Mouse (Mus musculus) liver, adult 2 months (tissue): ENCODE results near the gene Aagab. TPM values are rescaled to one million over a fixed set of nuclear protein-coding genes. Genes with fewer than 3 reads are reported as not detected.

Experiments used
- DNase-seq: peaks from one replicate; pipeline ENCODE4 v3.0.0-alpha.2; 2011; ENCODE audit warnings: low read depth, low spot score; ENCODE audit errors: extremely low read depth
- H3K27ac ChIP-seq: fragments of 200-500 bp; replicated peaks from 2 replicates; pipeline ENCODE4 v1.5.1; 2012; ENCODE audit warnings: low read depth, mild to moderate bottlenecking, control low read depth, inconsistent platforms, low read length; ENCODE audit not compliant: insufficient read depth
- H3K27me3 ChIP-seq: fragments of 200-500 bp; 2 replicates; pipeline ENCODE4 v1.6.1; 2012; ENCODE audit warnings: mild to moderate bottlenecking, moderate library complexity, low read length, inconsistent platforms; ENCODE audit not compliant: control insufficient read depth, insufficient read depth
- H3K36me3 ChIP-seq: fragments of 200-500 bp; 2 replicates; pipeline ENCODE4 v1.6.1; 2012; ENCODE audit warnings: low read length, inconsistent platforms; ENCODE audit not compliant: control insufficient read depth, insufficient read depth
- H3K4me1 ChIP-seq: fragments of 200-500 bp; 2 replicates; pipeline ENCODE4 v1.6.1; 2011; ENCODE audit warnings: low read length; ENCODE audit not compliant: control insufficient read depth, insufficient read depth
- H3K4me3 ChIP-seq: fragments of 200-500 bp; 2 replicates; pipeline ENCODE4 v1.5.1; 2011; ENCODE audit warnings: low read depth, mild to moderate bottlenecking, control low read depth, low read length, moderate library complexity; ENCODE audit not compliant: insufficient read depth
- H3K79me2 ChIP-seq: fragments of 200-500 bp; 2 replicates; pipeline ENCODE4 v1.6.1; 2012; ENCODE audit warnings: inconsistent platforms, mild to moderate bottlenecking, low read length, moderate library complexity; ENCODE audit not compliant: control insufficient read depth, insufficient read depth
- H3K9ac ChIP-seq: fragments of 200-500 bp; 2 replicates; pipeline ENCODE4 v1.6.1; 2012; ENCODE audit warnings: low read depth, mild to moderate bottlenecking, control low read depth, inconsistent platforms, low read length
- CTCF ChIP-seq: fragments of 200-500 bp; IDR thresholded peaks from 2 replicates; pipeline ENCODE4 v1.5.1; 2011; ENCODE audit warnings: low read depth, low read length, control low read depth
- POLR2A ChIP-seq: fragments of 200-500 bp; IDR thresholded peaks from 2 replicates; pipeline ENCODE4 v1.6.1; 2011; ENCODE audit warnings: low read length, control low read depth; ENCODE audit not compliant: insufficient read depth; ENCODE audit errors: extremely low read depth
- WGBS: fragments of 180-500 bp; shearing (Covaris S2); methylation state at CpG from one replicate; pipeline ENCODE4 v1.1.7; 2018; 5-methylcytosine and 5-hydroxymethylcytosine counted together
- polyA plus RNA-seq: library from polyadenylated mRNA; depleted of rRNA; stranded (reverse); fragments of >200 nt; gene quantifications from 2 replicates; pipeline ENCODE4 v1.2.3, GENCODE M21; 2012
- total RNA-seq: library from RNA; depleted of rRNA; stranded (reverse); fragments of >200 nt; gene quantifications from 2 replicates; pipeline ENCODE4 v1.2.3, GENCODE M21; 2014

Gene Aagab
- total and polyA plus RNA-seq, 2 experiments: 11.9 to 14.9 TPM

DNA sequence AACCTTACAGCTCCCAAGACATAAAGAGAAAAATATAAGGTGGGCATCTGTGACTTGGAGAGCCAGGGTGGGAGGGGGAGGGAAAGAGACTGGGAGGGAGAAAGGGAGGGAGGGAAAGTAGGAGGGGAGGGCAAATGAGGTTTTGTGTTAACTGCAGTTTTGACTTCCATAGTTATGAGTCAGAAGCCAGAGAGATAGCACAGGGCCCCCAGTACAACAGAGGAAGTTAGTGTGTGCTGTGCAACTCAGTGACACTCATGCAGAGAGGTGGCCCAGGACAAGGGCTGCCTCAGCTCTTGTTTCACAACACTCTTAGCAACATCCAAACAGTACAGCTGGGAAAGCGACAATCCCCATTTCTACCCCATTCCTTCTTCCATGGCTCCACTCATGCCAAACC, 75.6 kb downstream of the Aagab start:
- TF ChIP-seq POLR2A: no peak
- no peak for TF ChIP-seq CTCF
- Histone ChIP-seq H3K36me3 (no peaks in the 10 kb centered on the region), H3K4me1 (peaks cover 5% of the 10 kb centered on the region), H3K9ac (no peak overlapping the region), H3K27ac (no peak overlapping the region), H3K27me3 (no peaks in the 10 kb centered on the region), H3K4me3 (no peak overlapping the region), H3K79me2 (peaks cover 13% of the 10 kb centered on the region; the same call in 1 of the 2 replicates)
- WGBS: 86% methylated on average over 1 of the region's 1 CpGs
- no peak for DNase-seq

- 73% methylated on average over 9 of the region's 9 CpGs for WGBS
- Histone ChIP-seq H3K9ac (no peak overlapping the region), H3K4me1 (peaks cover 2% of the 10 kb centered on the region), H3K36me3 (no peaks in the 10 kb centered on the region), H3K27me3 (no peaks in the 10 kb centered on the region), H3K4me3 (no peak overlapping the region), H3K79me2 (peaks cover 23% of the 10 kb centered on the region; the same call in 1 of the 2 replicates), H3K27ac (no peak overlapping the region)
- no peak for DNase-seq
- TF ChIP-seq POLR2A (no peak), CTCF (no peak)
Measured at GRCm38 (mm10) chr9:63682301-63682700, 79.8 kb downstream of the Aagab start.

- no peak for DNase-seq
- no peak for TF ChIP-seq CTCF
- no peak for TF ChIP-seq POLR2A
- H3K4me3 ChIP-seq: no peak overlapping the region
- H3K36me3 ChIP-seq: no peaks in the 10 kb centered on the region
- H3K27ac ChIP-seq: no peak overlapping the region
- H3K4me1 ChIP-seq: peaks cover 5% of the 10 kb centered on the region
- H3K79me2 ChIP-seq: peaks cover 25% of the 10 kb centered on the region
- H3K9ac ChIP-seq: no peak overlapping the region
- H3K27me3 ChIP-seq: no peaks in the 10 kb centered on the region
- 92% methylated on average over 2 of the region's 2 CpGs for WGBS
Measured at GRCm38 (mm10) chr9:63682943-63683342, 80.5 kb downstream of the Aagab start.

DNA sequence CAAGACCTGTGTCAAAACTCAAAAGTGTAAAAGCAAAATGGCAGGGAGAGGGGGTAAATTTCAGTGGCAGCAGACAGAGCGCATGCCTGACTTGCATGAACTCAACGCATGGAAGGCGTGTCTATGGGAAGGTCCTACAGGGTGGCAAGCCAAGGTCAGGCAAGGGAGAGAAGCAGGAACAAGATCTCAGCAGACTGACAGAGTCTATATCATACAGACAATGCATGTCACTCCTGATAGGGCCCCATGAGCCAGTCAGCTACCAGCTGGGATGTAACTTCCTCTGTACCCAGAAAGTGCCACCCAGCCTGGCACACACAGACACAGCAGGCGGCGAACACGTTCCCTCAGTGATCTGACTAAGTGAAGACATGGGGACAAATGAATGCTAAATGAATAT, 81.8 kb downstream of the Aagab start:
- Histone ChIP-seq H3K4me1 (peaks cover 2% of the 10 kb centered on the region; the same call in 1 of the 2 replicates), H3K36me3 (no peaks in the 10 kb centered on the region), H3K79me2 (peaks cover 29% of the 10 kb centered on the region), H3K4me3 (no peak overlapping the region), H3K9ac (no peak overlapping the region), H3K27ac (no peak overlapping the region), H3K27me3 (no peaks in the 10 kb centered on the region)
- 98% methylated on average over 6 of the region's 6 CpGs for WGBS
- TF ChIP-seq POLR2A (no peak), CTCF (no peak)
- no peak for DNase-seq

DNA sequence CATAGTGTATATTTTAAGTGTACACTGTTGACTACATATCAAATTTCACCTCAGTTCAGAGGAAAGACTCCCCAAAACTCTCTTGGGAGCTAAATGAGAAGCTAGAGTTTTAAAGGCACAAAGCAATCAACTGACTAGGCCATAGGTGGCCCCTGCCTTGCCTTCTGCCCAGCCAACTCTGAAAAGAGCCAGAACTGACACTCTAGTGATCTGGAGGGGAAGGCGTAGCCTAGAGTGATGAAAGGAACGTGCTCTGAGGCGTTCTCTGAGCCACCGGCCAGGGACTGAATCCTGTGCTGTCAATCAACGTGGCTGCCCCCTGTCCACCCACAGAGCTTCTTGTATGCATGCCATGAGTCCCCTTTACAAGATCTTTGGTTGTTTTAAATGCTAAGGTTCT, 82.9 kb downstream of the Aagab start:
- DNase-seq: no peak
- Histone ChIP-seq H3K79me2 (peaks cover 29% of the 10 kb centered on the region), H3K4me3 (no peak overlapping the region), H3K4me1 (peaks cover 2% of the 10 kb centered on the region; the same call in 1 of the 2 replicates), H3K27ac (no peak overlapping the region), H3K36me3 (no peaks in the 10 kb centered on the region), H3K27me3 (no peaks in the 10 kb centered on the region), H3K9ac (no peak overlapping the region)
- 97% methylated on average over 5 of the region's 5 CpGs for WGBS
- TF ChIP-seq POLR2A (no peak), CTCF (no peak)

- no peak for TF ChIP-seq POLR2A
- no peak for TF ChIP-seq CTCF
- WGBS: 80% methylated on average over 7 of the region's 7 CpGs
- no peaks in the 10 kb centered on the region for H3K36me3 ChIP-seq
- peaks cover 2% of the 10 kb centered on the region; the same call in 1 of the 2 replicates for H3K4me1 ChIP-seq
- H3K79me2 ChIP-seq: peaks cover 28% of the 10 kb centered on the region
- DNase-seq: no peak
- peak overlapping the region; percentile 62 for H3K27ac ChIP-seq
- H3K9ac ChIP-seq: no peak overlapping the region
- no peak overlapping the region for H3K4me3 ChIP-seq
- H3K27me3 ChIP-seq: no peaks in the 10 kb centered on the region
Measured at GRCm38 (mm10) chr9:63687413-63688015, 85.1 kb downstream of the Aagab start.
